8 mouse cellular contexts compared by ENCODE assay signal in the genomic region with DNA sequence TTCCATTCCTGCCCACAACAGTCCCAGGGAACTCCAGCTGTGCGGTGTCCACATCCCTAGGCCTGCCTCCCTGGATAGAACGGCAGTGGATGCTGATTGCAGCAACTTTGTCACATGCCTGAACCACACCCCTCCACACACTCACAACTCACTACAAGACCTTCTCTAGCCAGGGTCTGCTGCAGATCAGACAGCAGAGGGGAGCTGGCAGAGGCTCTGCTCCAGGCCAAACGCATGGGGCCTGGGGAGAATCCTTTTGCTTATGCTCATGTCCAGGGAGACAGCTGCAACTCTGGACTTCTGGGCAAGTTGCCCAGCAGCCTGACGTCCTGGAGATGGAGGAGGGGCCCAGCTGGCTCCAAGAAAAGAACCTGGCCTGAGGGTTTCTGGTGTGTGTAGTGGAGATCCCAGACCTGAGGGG.
DNase-seq lines count a peak whose midpoint lies in the region; ATAC-seq and TF ChIP-seq lines count a peak whose summit lies in the region.

No protein-coding gene starts in this region.

- no peak for TF ChIP-seq CTCF in thymus, adult 2 months (IDR thresholded peaks at IDR 0.05; ENCODE audit: borderline replicate concordance, control insufficient read depth, extremely low read depth, insufficient read depth, low read length, poor library complexity)

- intact Hi-C loops in left cerebral cortex, postnatal 14 days (cut with DNase I): no loop called here

- H3K27ac ChIP-seq in hindbrain, embryonic 10.5 days: peak overlapping the region; percentile 53
- H3K27ac ChIP-seq in midbrain, embryonic 14.5 days (replicated peaks; ENCODE audit: low read depth, low read length): peak overlapping the region; percentile 3
- no peak overlapping the region for H3K27ac ChIP-seq in thymus, adult 2 months (ENCODE audit: control insufficient read depth, insufficient read depth, low read length)

- DNase-seq in Muller cell, postnatal 12 days (ENCODE audit: inconsistent ontology term): peak; percentile 79
- peak; percentile 66 for DNase-seq in brain, adult 2 months (ENCODE audit: low read depth, low spot score)
- peak; percentile 39 to 42 for DNase-seq in frontal cortex, postnatal 14 days (ENCODE audit: low spot score in 2 of 2)
- DNase-seq in hindbrain, embryonic 10.5 days (ENCODE audit: low spot score): no peak
- peak; percentile 57 to 64 for DNase-seq in left cerebral cortex, postnatal 14 days (ENCODE audit: low spot score in 2 of 2)
- peak; percentile 84 for DNase-seq in midbrain, embryonic 14.5 days
- DNase-seq in urinary bladder, postnatal 25 days (ENCODE audit: low spot score): peak; percentile 9
- no peak for DNase-seq in thymus, adult 2 months

- no peak overlapping the region for H3K4me3 ChIP-seq in hindbrain, embryonic 10.5 days
- no peak overlapping the region for H3K4me3 ChIP-seq in midbrain, embryonic 14.5 days (replicated peaks; ENCODE audit: low read depth, low read length)
- H3K4me3 ChIP-seq in thymus, adult 2 months (ENCODE audit: control insufficient read depth, insufficient read depth, low read length): no peak overlapping the region

- WGBS in hindbrain, embryonic 10.5 days: 42% methylated on average over 4 of the region's 4 CpGs
- WGBS in midbrain, embryonic 14.5 days: 40% methylated on average over 4 of the region's 4 CpGs
- 84% methylated on average over 4 of the region's 4 CpGs for WGBS in thymus, adult 2 months

- ATAC-seq in midbrain, embryonic 14.5 days (ENCODE audit: low FRiP score, low TSS enrichment): peak; percentile 68

- H3K36me3 ChIP-seq in hindbrain, embryonic 10.5 days: no peaks in the 10 kb centered on the region
- H3K36me3 ChIP-seq in midbrain, embryonic 14.5 days (ENCODE audit: control insufficient read depth, insufficient read depth, low read length): no peaks in the 10 kb centered on the region
- H3K36me3 ChIP-seq in thymus, adult 2 months (ENCODE audit: control insufficient read depth, insufficient read depth, low read length): no peaks in the 10 kb centered on the region

- H3K9ac ChIP-seq in midbrain, embryonic 14.5 days (replicated peaks; ENCODE audit: low read length): no peak overlapping the region

- no peaks in the 10 kb centered on the region for H3K27me3 ChIP-seq in hindbrain, embryonic 10.5 days (ENCODE audit: insufficient read depth, poor library complexity, severe bottlenecking)
- no peaks in the 10 kb centered on the region for H3K27me3 ChIP-seq in midbrain, embryonic 14.5 days (ENCODE audit: control insufficient read depth, insufficient read depth, low read length)
- no peaks in the 10 kb centered on the region for H3K27me3 ChIP-seq in thymus, adult 2 months (ENCODE audit: control insufficient read depth, insufficient read depth, low read length)

- H3K4me2 ChIP-seq in midbrain, embryonic 14.5 days (ENCODE audit: low read length): no peak overlapping the region

- no peaks in the 10 kb centered on the region for H3K9me3 ChIP-seq in hindbrain, embryonic 10.5 days
- no peaks in the 10 kb centered on the region for H3K9me3 ChIP-seq in midbrain, embryonic 14.5 days (ENCODE audit: control insufficient read depth, low read length)

- no peak for TF ChIP-seq POLR2A in thymus, adult 2 months (IDR thresholded peaks at IDR 0.05; ENCODE audit: control insufficient read depth, extremely low read depth, insufficient read depth, low read length, poor library complexity)

- peaks cover 38% of the 10 kb centered on the region for H3K4me1 ChIP-seq in hindbrain, embryonic 10.5 days (replicated peaks)
- peaks cover 20% of the 10 kb centered on the region for H3K4me1 ChIP-seq in midbrain, embryonic 14.5 days (ENCODE audit: control insufficient read depth, insufficient read depth, low read length)
- H3K4me1 ChIP-seq in thymus, adult 2 months (replicated peaks; ENCODE audit: control insufficient read depth, insufficient read depth, low read length): no peaks in the 10 kb centered on the region

Comparison
In these comparisons a context has a peak if more than half of its experiments do, and no peak if none do; other contexts are left out.
1. DNase-seq: peak in Muller cell, postnatal 12 days (single experiment), brain, adult 2 months (single experiment), frontal cortex, postnatal 14 days (2 of 2), left cerebral cortex, postnatal 14 days (2 of 2), midbrain, embryonic 14.5 days (single experiment) and urinary bladder, postnatal 25 days (single experiment); none in hindbrain, embryonic 10.5 days (single experiment) and thymus, adult 2 months (single experiment).